Mouse (Mus musculus): ENCODE measurements at regions not wholly inside any gene's neighbourhood (a gene's known extent, or its start where the extent isn't known, plus 50 kb on each side); places are given as distances from the start of the nearest gene placed in this dataset.

DNA sequence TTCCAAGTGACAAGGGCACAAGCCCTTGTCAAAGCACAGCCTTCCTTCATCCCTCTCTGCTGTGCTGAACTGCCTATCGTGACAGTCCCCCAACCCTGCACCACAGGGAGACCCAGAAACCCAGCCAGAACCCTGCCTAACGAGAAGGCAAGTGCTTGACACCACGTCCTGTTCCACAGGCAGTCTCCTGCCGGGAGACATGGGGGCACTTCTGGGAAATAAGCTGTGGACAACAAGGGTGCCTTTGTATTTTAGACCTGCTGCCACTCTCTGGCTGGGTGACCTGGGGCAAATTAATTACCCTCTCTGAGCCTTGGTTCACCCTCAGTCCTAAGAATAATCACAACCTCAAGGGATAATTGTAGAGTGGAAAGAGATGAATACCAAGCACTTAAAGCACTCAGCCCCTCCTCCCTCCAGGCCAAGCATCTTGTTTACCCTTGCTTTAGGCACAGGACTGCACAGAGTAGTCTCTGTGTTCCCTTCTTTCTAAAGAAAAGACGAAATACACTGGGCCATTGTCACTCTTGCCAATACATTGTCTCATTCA, 177.6 kb downstream of the Tle3 start:
- no peak for TF ChIP-seq CTCF (IDR thresholded peaks at IDR 0.05; ENCODE audit: control insufficient read depth, insufficient read depth, low read length)
- no peak for TF ChIP-seq POLR2A (IDR thresholded peaks at IDR 0.05; ENCODE audit: borderline replicate concordance, control insufficient read depth, low read depth, low read length)
